Mouse (Mus musculus) myocyte (in vitro differentiated cells): ENCODE results near the gene Dock6. TPM values are rescaled to one million over a fixed set of nuclear protein-coding genes. Genes with fewer than 3 reads are reported as not detected.

Experiments used
- H3K27me3 ChIP-seq: one replicate; pipeline ENCODE4 v1.6.1; 2011; ENCODE audit not compliant: control insufficient read depth, insufficient read depth, insufficient read length
- H3K36me3 ChIP-seq: one replicate; pipeline ENCODE4 v1.6.1; 2011; ENCODE audit not compliant: control insufficient read depth, insufficient read depth
- H3K4me2 ChIP-seq: one replicate; pipeline ENCODE4 v1.6.1; 2011; ENCODE audit warnings: low read depth, control low read depth
- H3K4me3 ChIP-seq: one replicate; pipeline ENCODE4 v1.5.1; 2011; ENCODE audit warnings: mild to moderate bottlenecking, control low read depth, moderate library complexity
- H3K79me2 ChIP-seq: one replicate; pipeline ENCODE4 v1.6.1; 2011; ENCODE audit not compliant: control insufficient read depth, insufficient read depth
- H3ac ChIP-seq: one replicate; pipeline ENCODE4 v1.6.1; 2011; ENCODE audit not compliant: control insufficient read depth, insufficient read length
- CEBPB ChIP-seq: IDR thresholded peaks from 2 replicates; pipeline ENCODE4 v1.6.1; 2011; ENCODE audit warnings: mild to moderate bottlenecking, moderate library complexity; ENCODE audit not compliant: poor library complexity, insufficient read depth, severe bottlenecking
- E2F4 ChIP-seq: IDR thresholded peaks from one replicate; pipeline ENCODE4 v1.6.1; 2011; ENCODE audit warnings: mild to moderate bottlenecking, control low read depth, moderate library complexity; ENCODE audit not compliant: insufficient read depth
- MAX ChIP-seq: IDR thresholded peaks from one replicate; pipeline ENCODE4 v1.6.1; 2011; ENCODE audit warnings: low read depth, mild to moderate bottlenecking, control low read depth
- MYOD1 ChIP-seq, 3 experiments: IDR thresholded peaks; one replicate each; pipeline ENCODE4 v1.6.1; 2011; ENCODE audit warnings: control low read depth in 2 of 3, low read depth in 2 of 3, mild to moderate bottlenecking in 2 of 3, moderate library complexity in 1 of 3; ENCODE audit not compliant: insufficient read length in 2 of 3, control insufficient read depth in 1 of 3
- MYOG ChIP-seq, 3 experiments: IDR thresholded peaks; one replicate each; pipeline ENCODE4 v1.6.1; 2011; ENCODE audit warnings: control low read depth in 2 of 3, low read depth in 2 of 3, mild to moderate bottlenecking in 2 of 3; ENCODE audit not compliant: insufficient read length in 2 of 3, control insufficient read depth in 1 of 3, insufficient read depth in 1 of 3
- POLR2A ChIP-seq: IDR thresholded peaks from one replicate; pipeline ENCODE4 v1.6.1; 2011; ENCODE audit warnings: low read depth, mild to moderate bottlenecking, control low read depth, moderate library complexity; ENCODE audit not compliant: insufficient read length
- POLR2AphosphoS2 ChIP-seq: IDR thresholded peaks from one replicate; pipeline ENCODE4 v1.6.1; 2011; ENCODE audit warnings: low read depth, control low read depth; ENCODE audit not compliant: insufficient read length
- REST ChIP-seq: IDR thresholded peaks from one replicate; pipeline ENCODE4 v1.6.1; 2011; ENCODE audit warnings: mild to moderate bottlenecking, control low read depth, moderate library complexity; ENCODE audit not compliant: insufficient read depth, insufficient read length
- SRF ChIP-seq: IDR thresholded peaks from one replicate; pipeline ENCODE4 v1.6.1; 2011; ENCODE audit warnings: low read depth; ENCODE audit not compliant: control insufficient read depth, insufficient read length
- TCF12 ChIP-seq: IDR thresholded peaks from one replicate; pipeline ENCODE4 v1.6.1; 2011; ENCODE audit warnings: mild to moderate bottlenecking, control low read depth; ENCODE audit not compliant: poor library complexity, insufficient read depth, severe bottlenecking
- TCF3 ChIP-seq: IDR thresholded peaks from one replicate; pipeline ENCODE4 v1.6.1; 2011; ENCODE audit warnings: low read depth, control low read depth; ENCODE audit not compliant: insufficient read length
- USF1 ChIP-seq: IDR thresholded peaks from one replicate; pipeline ENCODE4 v1.6.1; 2011; ENCODE audit warnings: low read depth, mild to moderate bottlenecking, control low read depth, moderate library complexity
- polyA plus RNA-seq: library from polyadenylated mRNA; unstranded; fragments of >200 nt; fragmentation: generic; extraction: Trizol; gene quantifications from one replicate; pipeline ENCODE4 v1.2.1, GENCODE M21; 2012; ENCODE audit warnings: missing spikeins

Gene Dock6
- polyA plus RNA-seq, 1 experiment, result 20.3 TPM

DNA sequence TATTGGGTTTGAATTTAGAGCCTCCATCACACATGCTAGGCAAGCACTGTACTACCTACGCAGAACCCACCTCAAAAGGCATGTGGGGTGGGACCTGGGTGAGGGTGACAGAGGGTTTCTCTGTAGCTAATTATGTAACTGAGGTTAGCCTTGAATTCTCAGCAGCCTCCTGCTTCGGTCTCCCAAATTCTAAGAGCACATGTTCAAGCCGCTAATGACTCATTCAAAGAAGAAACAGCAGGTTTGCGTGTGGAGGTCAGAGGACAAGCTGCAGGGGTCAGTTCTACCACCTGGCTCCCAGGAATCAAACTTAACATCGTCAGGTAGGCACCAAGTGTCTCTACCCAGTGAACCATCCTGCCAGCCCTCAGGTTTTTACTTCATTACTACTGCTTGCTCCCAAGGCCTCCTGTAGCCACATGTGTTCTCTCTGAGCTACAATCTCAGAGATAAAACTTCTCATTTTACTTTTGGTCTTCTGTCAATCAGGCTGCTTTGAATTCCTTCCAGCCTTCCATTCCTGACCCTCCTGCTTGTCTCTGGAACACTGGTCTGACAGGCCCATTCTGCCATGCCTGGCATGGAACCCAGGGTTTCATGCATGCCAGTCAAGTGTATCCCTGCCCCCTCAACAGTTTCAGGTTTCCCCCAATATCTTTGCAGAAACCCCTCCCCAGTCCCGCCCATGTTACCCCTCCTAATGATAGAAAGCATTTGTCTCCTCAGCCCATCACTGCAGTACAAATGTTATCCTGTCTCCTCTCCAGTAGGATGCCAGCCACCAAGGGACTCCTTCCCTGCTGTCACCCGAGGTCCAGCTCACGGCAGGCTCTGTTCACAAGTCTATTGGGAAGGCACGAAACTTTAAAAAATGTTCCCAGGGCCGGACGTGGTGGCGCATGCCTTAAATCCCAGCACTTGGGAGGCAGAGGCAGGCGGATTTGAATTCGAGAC is 93.6 kb downstream of the Dock6 start:
- H3K36me3 ChIP-seq, result no peaks in the 10 kb centered on the region
- peak overlapping the region; percentile 30 for H3K4me3 ChIP-seq
- H3K79me2 ChIP-seq, result peaks cover 16% of the 10 kb centered on the region
- peak overlapping the region; percentile 62 for H3K4me2 ChIP-seq
- TF ChIP-seq MYOD1 (IDR thresholded peaks at IDR 0.05; ENCODE audit: control insufficient read depth in 1 of 3, insufficient read length in 2 of 3, low read depth in 2 of 3), result peak in 2 of 3 experiments; percentile 25 to 48
- no peak for TF ChIP-seq CEBPB
- H3ac ChIP-seq, result peak overlapping the region; percentile 71
- H3K27me3 ChIP-seq, result no peaks in the 10 kb centered on the region

DNA sequence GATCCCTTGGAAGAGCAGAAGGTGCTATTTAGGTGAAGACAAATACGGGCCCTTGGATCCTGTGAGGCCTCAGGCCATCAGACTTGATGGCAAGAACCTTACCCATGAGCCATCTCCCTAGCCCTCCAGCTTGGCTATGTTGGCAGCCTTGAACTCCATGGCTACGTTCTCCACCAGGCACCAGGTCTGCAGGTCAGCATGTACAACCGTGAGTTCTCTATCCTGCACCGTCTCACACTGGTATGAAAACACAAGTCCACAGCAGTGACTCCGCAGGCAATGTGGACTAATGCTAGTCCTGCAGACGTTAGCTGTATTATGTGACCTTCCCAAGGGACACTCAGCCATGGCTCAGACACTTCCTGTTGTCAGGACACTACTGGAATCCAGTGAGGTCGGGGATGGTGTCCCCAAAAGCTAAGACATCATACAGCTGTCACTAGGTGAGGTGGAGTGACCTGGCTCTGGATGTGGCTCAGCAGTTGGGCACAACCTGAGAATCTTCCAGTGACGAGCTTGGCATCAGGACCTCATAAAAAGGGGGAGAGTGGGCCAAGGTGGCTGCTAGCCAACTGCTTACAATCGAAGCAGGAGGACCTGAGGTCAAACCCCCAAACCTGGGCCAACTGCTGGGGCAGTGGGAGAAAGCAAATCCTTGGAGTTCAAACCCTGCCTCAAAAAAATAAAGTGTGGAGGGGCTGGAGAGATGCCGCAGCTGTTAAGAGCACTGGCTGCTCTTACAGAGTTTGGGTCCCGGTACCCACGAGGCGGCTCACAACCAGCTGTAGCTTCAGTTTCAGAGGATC is 97.7 kb downstream of the Dock6 start:
- no peak overlapping the region for H3K4me3 ChIP-seq
- H3K36me3 ChIP-seq, result no peaks in the 10 kb centered on the region
- peaks cover 14% of the 10 kb centered on the region for H3K79me2 ChIP-seq
- no peaks in the 10 kb centered on the region for H3K27me3 ChIP-seq
- peak in 2 of 3 experiments; percentile 27 to 42 for TF ChIP-seq MYOD1 (IDR thresholded peaks at IDR 0.05; ENCODE audit: control insufficient read depth in 1 of 3, insufficient read length in 2 of 3, low read depth in 2 of 3)
- no peak for TF ChIP-seq SRF
- TF ChIP-seq POLR2A, result no peak
- peak overlapping the region; percentile 41 for H3K4me2 ChIP-seq
- no peak overlapping the region for H3ac ChIP-seq

GRCm38 (mm10) chr9:21754003-21754402 is 98.4 kb downstream of the Dock6 start:
- H3K36me3 ChIP-seq, result peaks cover 3% of the 10 kb centered on the region
- peak overlapping the region; percentile 61 for H3K4me2 ChIP-seq
- peak in 2 of 3 experiments; percentile 59 to 62 for TF ChIP-seq MYOD1 (IDR thresholded peaks at IDR 0.05; ENCODE audit: control insufficient read depth in 1 of 3, insufficient read length in 2 of 3, low read depth in 2 of 3)
- no peak for TF ChIP-seq USF1
- no peak for TF ChIP-seq POLR2A
- TF ChIP-seq POLR2AphosphoS2, result peak; percentile 62
- TF ChIP-seq MYOG (IDR thresholded peaks at IDR 0.05; ENCODE audit: control insufficient read depth in 1 of 3, insufficient read depth in 1 of 3, insufficient read length in 2 of 3, low read depth in 2 of 3), result peak in 2 of 3 experiments; percentile 51 to 83
- no peak for TF ChIP-seq TCF12
- TF ChIP-seq REST, result peak; percentile 74
- no peak for TF ChIP-seq SRF
- TF ChIP-seq CEBPB, result no peak
- no peak for TF ChIP-seq TCF3
- no peak for TF ChIP-seq E2F4
- no peak for TF ChIP-seq MAX

DNA sequence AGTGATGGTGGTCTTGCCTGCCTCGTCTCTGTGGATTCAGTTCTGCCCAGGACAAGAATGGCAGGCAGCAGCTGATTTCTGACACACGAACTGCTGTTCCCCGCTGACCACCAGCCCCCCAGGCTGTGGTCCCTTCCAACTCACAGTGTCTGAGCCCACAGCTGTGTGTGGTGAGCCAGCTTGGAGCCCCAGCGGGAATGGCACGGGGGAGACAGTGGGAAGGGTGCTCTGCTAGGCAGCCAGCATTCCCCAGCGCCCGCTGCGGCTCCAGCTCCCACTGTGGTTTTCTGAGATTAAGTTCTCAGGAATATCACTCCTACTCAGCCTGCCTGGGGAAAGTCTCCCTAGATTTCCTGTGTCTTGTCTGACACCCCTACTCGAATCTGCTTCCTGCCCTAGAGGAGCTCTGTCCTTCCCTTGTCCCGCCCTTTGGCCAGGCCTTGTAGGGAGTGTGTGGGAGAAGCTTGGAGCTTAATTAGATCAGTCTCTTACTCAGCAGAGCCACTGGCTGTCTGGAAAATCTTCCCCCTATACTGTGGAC is 100.1 kb downstream of the Dock6 start:
- Histone ChIP-seq H3K79me2 (peaks cover 4% of the 10 kb centered on the region), H3K4me2 (peak overlapping the region; percentile 65), H3K27me3 (no peaks in the 10 kb centered on the region), H3K36me3 (peaks cover 11% of the 10 kb centered on the region), H3ac (no peak overlapping the region), H3K4me3 (no peak overlapping the region)
- TF ChIP-seq MAX (no peak), TCF3 (peak; percentile 93), TCF12 (peak; percentile 89), USF1 (no peak), REST (no peak), MYOD1 (IDR thresholded peaks at IDR 0.05; ENCODE audit: control insufficient read depth in 1 of 3, insufficient read length in 2 of 3, low read depth in 2 of 3) (peak in 2 of 3 experiments; percentile 98 to 99), E2F4 (no peak), SRF (peak; percentile 48), POLR2A (no peak), POLR2AphosphoS2 (peak; percentile 52), MYOG (IDR thresholded peaks at IDR 0.05; ENCODE audit: control insufficient read depth in 1 of 3, insufficient read depth in 1 of 3, insufficient read length in 2 of 3, low read depth in 2 of 3) (peak; percentile 86 to 99 (median 99)), CEBPB (no peak)

More at GRCm38 (mm10) chr9:21754003-21754402, 98.4 kb downstream of the Dock6 start:
- no peak overlapping the region for H3ac ChIP-seq
- H3K27me3 ChIP-seq, result no peaks in the 10 kb centered on the region
- no peak overlapping the region for H3K4me3 ChIP-seq
- H3K79me2 ChIP-seq, result peaks cover 10% of the 10 kb centered on the region
